Mouse (Mus musculus): ENCODE results near the gene Ccdc182. TPM values are rescaled to one million over a fixed set of nuclear protein-coding genes. Genes with fewer than 3 reads are reported as not detected.

Gene Ccdc182
- total RNA-seq (2021): not detected

GRCm38 (mm10) chr11:88293631-88294393 lies at the start of gene Ccdc182:
TSS of gene Ccdc182 (plus strand) at chr11:88294058.
- DNase-seq: no peak

GRCm38 (mm10) chr11:88245581-88246170 lies 48.2 kb upstream of the Ccdc182 start:
- no peak for DNase-seq

GRCm38 (mm10) chr11:88248636-88249035 lies 45.2 kb upstream of the Ccdc182 start:
- no peak for DNase-seq

GRCm38 (mm10) chr11:88250568-88250967 lies 43.3 kb upstream of the Ccdc182 start:
- DNase-seq: no peak

- no peak for DNase-seq
Observed at GRCm38 (mm10) chr11:88251295-88251694, 42.6 kb upstream of the Ccdc182 start.

GRCm38 (mm10) chr11:88251972-88252766 lies 41.7 kb upstream of the Ccdc182 start:
- DNase-seq: peak; percentile 80 to 84

GRCm38 (mm10) chr11:88252767-88253513 lies 40.9 kb upstream of the Ccdc182 start:
- DNase-seq: peak in 1 of 2 experiments; percentile 28

GRCm38 (mm10) chr11:88253514-88254167 lies 40.2 kb upstream of the Ccdc182 start:
- no peak for DNase-seq

- no peak for DNase-seq
Observed at GRCm38 (mm10) chr11:88257700-88258099, 36.2 kb upstream of the Ccdc182 start.

- no peak for DNase-seq
Observed at GRCm38 (mm10) chr11:88258212-88258611, 35.6 kb upstream of the Ccdc182 start.

- DNase-seq: no peak
Observed at GRCm38 (mm10) chr11:88260463-88260862, 33.4 kb upstream of the Ccdc182 start.

- DNase-seq: no peak
Observed at GRCm38 (mm10) chr11:88264889-88265288, 29.0 kb upstream of the Ccdc182 start.

GRCm38 (mm10) chr11:88266311-88266710 lies 27.5 kb upstream of the Ccdc182 start:
- no peak for DNase-seq

- DNase-seq: no peak
Observed at GRCm38 (mm10) chr11:88271870-88272269, 22.0 kb upstream of the Ccdc182 start.

GRCm38 (mm10) chr11:88274111-88274879 lies 19.6 kb upstream of the Ccdc182 start:
- no peak for DNase-seq

- no peak for DNase-seq
Observed at GRCm38 (mm10) chr11:88274901-88275498, 18.9 kb upstream of the Ccdc182 start.

- DNase-seq: no peak
Observed at GRCm38 (mm10) chr11:88275949-88276348, 17.9 kb upstream of the Ccdc182 start.

- DNase-seq: peak; percentile 50 to 57
Observed at GRCm38 (mm10) chr11:88276534-88277308, 17.1 kb upstream of the Ccdc182 start.

GRCm38 (mm10) chr11:88279006-88279405 lies 14.9 kb upstream of the Ccdc182 start:
- no peak for DNase-seq

GRCm38 (mm10) chr11:88280426-88280836 lies 13.4 kb upstream of the Ccdc182 start:
- no peak for DNase-seq

Data from layer of hippocampus, postnatal 36 days (tissue).